Mouse (Mus musculus) liver, embryonic 11.5 days (tissue): ENCODE measurements around the gene Rab13. TPM values are rescaled to one million over a fixed set of nuclear protein-coding genes. Genes with fewer than 3 reads are reported as not detected.

Experiments
- ATAC-seq: fragments of 200-750 bp; cut with Nextera tagmentation; replicated peaks from 2 replicates; pipeline ENCODE4 v1.8.0; 2017; ENCODE audit warnings: moderate number of reproducible peaks, mild to moderate bottlenecking, moderate TSS enrichment, moderate library complexity; ENCODE audit not compliant: low FRiP score
- DNase-seq: peaks from one replicate; pipeline ENCODE4 v3.0.0-alpha.2; 2017; ENCODE audit warnings: low spot score
- H3K27ac ChIP-seq: fragments of 300-500 bp; sonication (generic); 2 replicates; pipeline ENCODE4 v1.5.1; 2014; ENCODE audit warnings: mild to moderate bottlenecking, low read depth, low read length, control low read depth
- H3K27me3 ChIP-seq: fragments of 300-500 bp; sonication (generic); replicated peaks from 2 replicates; pipeline ENCODE4 v1.6.1; 2014; ENCODE audit warnings: low read length, mixed read lengths; ENCODE audit not compliant: control insufficient read depth, insufficient read depth
- H3K36me3 ChIP-seq: fragments of 300-500 bp; sonication (generic); 2 replicates; pipeline ENCODE4 v1.6.1; 2014; ENCODE audit warnings: mild to moderate bottlenecking, low read length, moderate library complexity, mixed read lengths; ENCODE audit not compliant: control insufficient read depth, insufficient read depth
- H3K4me1 ChIP-seq: fragments of 300-500 bp; sonication (generic); replicated peaks from 2 replicates; pipeline ENCODE4 v1.6.1; 2014; ENCODE audit warnings: low read length, mixed read lengths; ENCODE audit not compliant: control insufficient read depth, insufficient read depth
- H3K4me2 ChIP-seq: fragments of 300-500 bp; sonication (generic); 2 replicates; pipeline ENCODE4 v1.6.1; 2014; ENCODE audit warnings: mild to moderate bottlenecking, control low read depth, moderate library complexity
- H3K4me3 ChIP-seq: fragments of 300-500 bp; sonication (generic); 2 replicates; pipeline ENCODE4 v1.5.1; 2014; ENCODE audit warnings: low read depth, low read length, control low read depth
- H3K9ac ChIP-seq: fragments of 300-500 bp; sonication (generic); 2 replicates; pipeline ENCODE4 v1.6.1; 2014; ENCODE audit warnings: low read depth, low read length, control low read depth
- H3K9me3 ChIP-seq: fragments of 300-500 bp; sonication (generic); 2 replicates; pipeline ENCODE4 v1.6.1; 2016; ENCODE audit warnings: low read length, inconsistent platforms, mixed read lengths; ENCODE audit not compliant: control insufficient read depth
- WGBS: fragments of 180-500 bp; shearing (Covaris S2); extraction: QIAGEN DNeasy Blood & Tissue Kit; methylation state at CpG from one replicate; pipeline ENCODE4 v1.1.7; 2014; 5-methylcytosine and 5-hydroxymethylcytosine counted together
- polyA plus RNA-seq: library from polyadenylated mRNA; unstranded; fragments of >200 nt; fragmentation: Nextera tagmentation; extraction: Ambion mirVana; gene quantifications from 2 replicates; pipeline ENCODE4 v1.2.1, GENCODE M21; 2014

Rab13 gene
- polyA plus RNA-seq, 1 experiment from 2014 or later: 11.5 TPM

GRCm38 (mm10) chr3:90204582-90204981 is 8.9 kb upstream of the Rab13 start:
- H3K27ac ChIP-seq: no peak overlapping the region
- H3K36me3 ChIP-seq: peaks cover 19% of the 10 kb centered on the region
- H3K27me3 ChIP-seq: no peaks in the 10 kb centered on the region
- 88% methylated on average over 2 of the region's 2 CpGs for WGBS
- no peak overlapping the region for H3K4me3 ChIP-seq
- DNase-seq (no peak), ATAC-seq (no peak)
- no peaks in the 10 kb centered on the region for H3K9me3 ChIP-seq
- 0 out of 2 replicates have a peak, but pooled peaks cover 2% of the 10 kb centered on the region for H3K4me1 ChIP-seq
- H3K9ac ChIP-seq: no peak overlapping the region
- H3K4me2 ChIP-seq: no peak overlapping the region

GRCm38 (mm10) chr3:90208662-90209061 is 4.8 kb upstream of the Rab13 start:
- Histone ChIP-seq H3K9ac (no peak overlapping the region), H3K4me1 (peaks cover 13% of the 10 kb centered on the region), H3K36me3 (peaks cover 40% of the 10 kb centered on the region), H3K27ac (peak overlapping the region; percentile 22), H3K9me3 (no peaks in the 10 kb centered on the region), H3K27me3 (no peaks in the 10 kb centered on the region), H3K4me3 (no peak overlapping the region), H3K4me2 (no peak overlapping the region; the same call in 1 of the 2 replicates)
- ATAC-seq (no peak), DNase-seq (no peak)
- whole genome bisulfite sequencing: 77% methylated on average over 2 of the region's 2 CpGs

- DNase-seq (no peak), ATAC-seq (no peak)
- peaks cover 40% of the 10 kb centered on the region for H3K36me3 ChIP-seq
- no peak overlapping the region for H3K9ac ChIP-seq
- H3K9me3 ChIP-seq: no peaks in the 10 kb centered on the region
- 90% methylated on average over 5 of the region's 5 CpGs for WGBS
- no peak overlapping the region for H3K27ac ChIP-seq
- peaks cover 13% of the 10 kb centered on the region for H3K4me1 ChIP-seq
- H3K27me3 ChIP-seq: no peaks in the 10 kb centered on the region
- no peak overlapping the region for H3K4me3 ChIP-seq
- no peak overlapping the region for H3K4me2 ChIP-seq
Observed at GRCm38 (mm10) chr3:90209908-90210566, 3.5 kb upstream of the Rab13 start.

DNA sequence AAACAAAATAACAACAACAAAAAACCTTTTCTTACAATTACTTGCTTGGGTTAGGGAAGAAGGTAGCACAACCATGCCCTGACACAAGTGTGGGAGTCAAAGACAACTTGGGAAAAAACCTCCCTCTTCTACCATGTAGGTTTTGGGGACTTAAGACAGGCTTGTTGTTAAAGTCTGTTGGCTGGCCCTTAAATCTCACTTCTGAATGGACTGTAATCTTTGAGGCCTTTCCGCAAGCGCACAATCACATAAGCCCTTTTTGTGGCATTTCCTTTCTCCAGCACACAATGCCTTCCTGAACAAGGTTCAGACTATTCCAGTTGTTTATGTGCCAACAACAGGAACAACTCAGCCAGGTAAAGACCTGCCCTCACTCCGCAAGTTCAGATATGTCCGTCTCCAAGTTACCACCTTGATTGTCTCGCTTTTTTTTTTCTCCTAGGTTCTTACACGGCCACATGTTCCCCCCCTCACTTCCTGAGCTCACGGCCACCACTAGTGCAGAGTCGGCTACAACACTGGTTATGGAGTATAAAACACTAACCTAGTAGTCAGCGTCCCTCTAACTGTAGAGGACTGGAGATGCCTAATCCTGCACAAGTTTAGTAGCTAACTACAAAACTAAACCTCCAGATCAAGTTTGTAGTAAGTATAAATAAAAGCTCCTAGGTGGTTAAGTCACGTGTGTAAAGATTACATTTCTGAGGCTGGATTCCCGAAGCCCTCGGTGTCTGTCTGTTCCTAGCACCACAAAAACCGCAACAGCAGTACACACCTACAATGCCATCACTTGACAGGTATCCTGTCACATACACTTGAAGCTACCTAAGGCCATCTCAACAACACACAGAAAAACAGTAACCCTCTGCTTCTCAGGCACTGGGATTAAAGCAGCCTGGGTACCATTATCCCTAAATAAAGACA is 1.8 kb upstream of the Rab13 start:
- H3K4me1 ChIP-seq: peaks cover 13% of the 10 kb centered on the region
- H3K9ac ChIP-seq: peak overlapping the region; percentile 94
- H3K9me3 ChIP-seq: no peaks in the 10 kb centered on the region
- 49% methylated on average over 13 of the region's 13 CpGs for WGBS
- H3K4me2 ChIP-seq: peak overlapping the region; percentile 82
- DNase-seq (no peak), ATAC-seq (no peak)
- peak overlapping the region; percentile 34; the same call in 1 of the 2 replicates for H3K27ac ChIP-seq
- H3K27me3 ChIP-seq: no peaks in the 10 kb centered on the region
- peak overlapping the region; percentile 82 for H3K4me3 ChIP-seq
- peaks cover 40% of the 10 kb centered on the region for H3K36me3 ChIP-seq

DNA sequence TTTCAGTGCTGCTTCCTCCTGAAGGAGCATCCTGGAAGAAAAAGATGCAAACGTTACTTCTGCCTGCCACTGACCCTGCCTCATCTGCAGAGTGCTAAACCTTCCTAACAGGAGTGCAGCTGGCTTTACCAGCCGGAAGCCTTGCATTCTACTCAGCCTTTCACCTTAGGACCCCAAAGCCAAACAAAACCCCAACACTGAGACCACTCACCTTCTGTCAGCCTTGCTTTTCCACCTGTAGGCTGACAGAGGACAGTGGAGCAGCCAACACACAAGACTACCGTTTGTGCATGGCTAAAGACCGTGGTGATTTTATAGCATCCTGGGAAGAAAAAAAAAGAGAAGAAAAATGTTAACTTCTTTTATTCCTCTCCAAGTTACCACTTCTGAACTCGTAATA is 772 bp upstream of the Rab13 start:
- DNase-seq (no peak), ATAC-seq (no peak)
- Histone ChIP-seq H3K36me3 (peaks cover 37% of the 10 kb centered on the region), H3K4me2 (peak overlapping the region; percentile 82), H3K4me3 (peak overlapping the region; percentile 82), H3K27ac (peak overlapping the region; percentile 86; the same call in 1 of the 2 replicates), H3K9me3 (no peaks in the 10 kb centered on the region), H3K9ac (peak overlapping the region; percentile 94), H3K4me1 (peaks cover 13% of the 10 kb centered on the region), H3K27me3 (no peaks in the 10 kb centered on the region)
- 5% methylated on average over 5 of the region's 5 CpGs for WGBS

- peak; percentile 44; the same call in 1 of the 2 replicates for ATAC-seq
Observed at GRCm38 (mm10) chr3:90213956-90214684, 625 bp downstream of the Rab13 start.

DNA sequence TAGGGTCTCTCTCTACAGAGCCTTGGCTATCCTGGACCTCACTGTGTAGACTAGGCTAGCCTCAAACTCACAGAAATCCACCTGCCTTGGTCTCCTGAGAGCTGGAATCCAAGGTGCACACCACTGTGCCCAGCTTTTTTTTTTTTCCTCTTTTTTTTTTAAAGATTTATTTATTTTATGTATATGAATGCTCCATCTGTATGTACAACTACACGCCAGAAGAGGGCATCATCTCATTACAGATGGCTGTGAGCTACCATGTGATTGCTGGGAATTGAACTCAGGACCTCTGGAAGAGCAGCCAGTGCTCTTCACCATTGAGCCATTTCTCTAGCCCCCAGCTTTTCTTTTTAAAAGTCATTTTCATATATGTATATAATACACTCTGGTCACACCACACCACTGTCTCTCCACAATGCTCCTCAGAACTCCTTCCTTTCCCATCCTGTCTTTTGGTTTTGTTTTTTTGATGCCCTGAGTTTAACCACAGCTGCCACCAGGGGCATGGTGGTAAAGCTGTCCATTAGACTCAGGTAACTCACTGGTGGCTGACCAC is 2.4 kb downstream of the Rab13 start:
- Histone ChIP-seq H3K4me1 (peaks cover 18% of the 10 kb centered on the region), H3K4me3 (no peak overlapping the region), H3K27me3 (no peaks in the 10 kb centered on the region), H3K9ac (no peak overlapping the region), H3K9me3 (no peaks in the 10 kb centered on the region), H3K27ac (no peak overlapping the region), H3K36me3 (peaks cover 8% of the 10 kb centered on the region), H3K4me2 (no peak overlapping the region)
- 28% methylated on average over 1 of the region's 1 CpGs for WGBS
- ATAC-seq (no peak), DNase-seq (no peak)

More at GRCm38 (mm10) chr3:90213956-90214684, 625 bp downstream of the Rab13 start:
- Histone ChIP-seq H3K27me3 (no peaks in the 10 kb centered on the region), H3K4me1 (peaks cover 11% of the 10 kb centered on the region), H3K9ac (peak overlapping the region; percentile 94), H3K4me2 (peak overlapping the region; percentile 82), H3K9me3 (no peaks in the 10 kb centered on the region), H3K27ac (no peak overlapping the region), H3K4me3 (peak overlapping the region; percentile 82), H3K36me3 (peaks cover 24% of the 10 kb centered on the region)
- no peak for DNase-seq
- WGBS: 14% methylated on average over 12 of the region's 12 CpGs

DNA sequence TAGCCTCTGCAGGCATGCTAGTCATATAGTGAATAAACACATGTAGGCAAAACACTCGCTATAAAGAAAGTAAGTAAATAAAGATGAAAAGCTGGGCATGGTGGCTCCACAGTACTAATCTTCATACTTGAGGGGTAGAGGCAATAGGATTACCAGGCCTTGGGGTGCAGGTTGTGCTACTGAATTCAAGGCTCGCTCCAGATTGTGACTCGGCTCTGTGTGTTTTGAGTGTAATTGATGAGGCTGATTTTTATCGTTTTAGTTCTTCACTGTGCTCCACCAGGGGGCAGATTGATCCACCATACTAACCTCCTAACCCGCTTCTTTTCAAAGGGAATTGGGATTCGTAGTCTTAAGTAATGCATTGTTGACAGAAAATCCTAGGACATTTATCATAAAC is 6.6 kb downstream of the Rab13 start:
- WGBS: 12% methylated on average over 6 of the region's 6 CpGs
- peak overlapping the region; percentile 95 for H3K4me2 ChIP-seq
- H3K27me3 ChIP-seq: no peaks in the 10 kb centered on the region
- H3K4me1 ChIP-seq: peaks cover 21% of the 10 kb centered on the region
- H3K36me3 ChIP-seq: peaks cover under 1% of the 10 kb centered on the region; the same call in 1 of the 2 replicates
- peak overlapping the region; percentile 70; the same call in 1 of the 2 replicates for H3K27ac ChIP-seq
- H3K9ac ChIP-seq: peak overlapping the region; percentile 46; the same call in 1 of the 2 replicates
- H3K4me3 ChIP-seq: peak overlapping the region; percentile 58
- DNase-seq (no peak), ATAC-seq (0 out of 2 replicates have a peak, but pooled peaks have one; percentile 46)
- H3K9me3 ChIP-seq: no peaks in the 10 kb centered on the region
